Mouse (Mus musculus) liver, embryonic 15.5 days (tissue): ENCODE data around the gene Fbxo34. TPM values are rescaled to one million over a fixed set of nuclear protein-coding genes. Genes with fewer than 3 reads are reported as not detected.
"Not testable (repeated sequence)": the region's sequence is repeated elsewhere in the genome, so short reads cannot be mapped to it uniquely, and the experiment has no call there.

Experiments used
- ATAC-seq: fragments of 200-750 bp; cut with Nextera tagmentation; 2 replicates; pipeline ENCODE4 v1.8.0; 2017; ENCODE audit warnings: moderate number of reproducible peaks, mild to moderate bottlenecking, moderate library complexity; ENCODE audit not compliant: insufficient read depth
- H3K27ac ChIP-seq: fragments of 300-500 bp; sonication (generic); replicated peaks from 2 replicates; pipeline ENCODE4 v1.5.1; 2015; ENCODE audit warnings: mild to moderate bottlenecking, inconsistent platforms
- H3K27me3 ChIP-seq: fragments of 300-500 bp; sonication (generic); 2 replicates; pipeline ENCODE4 v1.6.1; 2015; ENCODE audit warnings: mild to moderate bottlenecking, inconsistent platforms
- H3K36me3 ChIP-seq: fragments of 300-500 bp; sonication (generic); replicated peaks from 2 replicates; pipeline ENCODE4 v1.6.1; 2015; ENCODE audit warnings: moderate library complexity, mild to moderate bottlenecking, inconsistent platforms
- H3K4me1 ChIP-seq: fragments of 300-500 bp; sonication (generic); replicated peaks from 2 replicates; pipeline ENCODE4 v1.6.1; 2015; ENCODE audit warnings: inconsistent platforms
- H3K4me2 ChIP-seq: fragments of 300-500 bp; sonication (generic); 2 replicates; pipeline ENCODE4 v1.6.1; 2015; ENCODE audit warnings: moderate library complexity, mild to moderate bottlenecking, inconsistent platforms
- H3K4me3 ChIP-seq: fragments of 300-500 bp; sonication (generic); replicated peaks from 2 replicates; pipeline ENCODE4 v1.5.1; 2015; ENCODE audit warnings: mild to moderate bottlenecking, inconsistent platforms
- H3K9ac ChIP-seq: fragments of 300-500 bp; sonication (generic); 2 replicates; pipeline ENCODE4 v1.6.1; 2015; ENCODE audit warnings: moderate library complexity, mild to moderate bottlenecking, inconsistent platforms
- H3K9me3 ChIP-seq: fragments of 300-500 bp; sonication (generic); replicated peaks from 2 replicates; pipeline ENCODE4 v1.6.1; 2016; ENCODE audit warnings: inconsistent platforms
- WGBS: fragments of 180-500 bp; shearing (Covaris S2); methylation state at CpG from one replicate; pipeline ENCODE4 v1.1.7; 2015; ENCODE audit warnings: mixed read lengths; ENCODE audit not compliant: insufficient replicate concordance; 5-methylcytosine and 5-hydroxymethylcytosine counted together
- polyA plus RNA-seq: library from polyadenylated mRNA; unstranded; fragments of >200 nt; fragmentation: Nextera tagmentation; extraction: Ambion mirVana; gene quantifications from 2 replicates; pipeline ENCODE4 v1.2.1, GENCODE M21; 2015

Fbxo34 gene
- 40.4 and 46.5 TPM in 2 replicates for polyA plus RNA-seq

DNA sequence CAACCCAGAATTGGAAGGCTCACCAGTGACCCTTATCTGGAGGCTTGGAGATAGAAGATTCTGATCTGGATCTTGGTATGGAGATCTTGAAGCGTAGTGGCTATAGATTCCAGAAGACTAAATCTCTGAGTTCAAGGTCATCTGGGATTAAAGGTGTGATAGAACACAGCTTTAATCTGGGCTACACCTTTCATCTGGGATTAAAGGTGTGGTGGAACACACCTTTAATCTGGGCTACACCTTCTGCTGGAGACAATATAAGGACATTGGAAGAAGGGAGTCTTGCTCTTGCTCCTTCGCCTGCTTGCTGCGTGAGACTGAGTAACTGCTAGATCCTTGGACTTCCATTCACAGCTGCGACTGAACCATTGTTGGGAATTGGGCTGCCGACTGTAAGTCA is at the start of gene Fbxo34:
Gene Fbxo34, plus strand, starts transcription at position 301 of the 400 bp plus-strand sequence.
- not testable (repeated sequence) for H3K36me3 ChIP-seq, H3K27ac ChIP-seq, H3K4me1 ChIP-seq, H3K4me2 ChIP-seq, H3K27me3 ChIP-seq, ATAC-seq, H3K9me3 ChIP-seq, H3K9ac ChIP-seq, H3K4me3 ChIP-seq
- 71% methylated on average over 3 of the region's 5 CpGs for WGBS

DNA sequence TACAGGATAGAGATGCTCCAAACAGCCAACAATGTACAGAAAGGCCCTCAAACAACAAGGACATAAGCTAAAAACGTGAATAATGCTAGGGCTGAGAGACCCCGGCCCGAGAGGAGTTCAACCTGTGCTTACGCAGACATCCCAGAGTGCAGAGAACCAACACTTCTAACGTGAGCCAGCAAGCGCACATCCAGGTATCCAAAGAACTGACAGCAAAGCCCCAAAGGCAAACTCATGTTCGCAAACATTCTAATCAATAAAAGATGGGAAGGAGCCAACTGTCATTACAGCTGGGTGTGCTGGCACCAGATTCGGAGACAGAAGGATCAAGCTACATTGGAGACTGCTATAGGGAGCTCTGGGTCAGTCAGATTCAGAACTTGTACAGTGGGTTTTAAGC is 47.5 kb upstream of the Fbxo34 start:
- no peak overlapping the region for H3K4me2 ChIP-seq
- peaks cover 100% of the 10 kb centered on the region for H3K36me3 ChIP-seq
- no peak overlapping the region for H3K4me3 ChIP-seq
- no peak for ATAC-seq
- 0 out of 2 replicates have a peak, but pooled peaks cover 5% of the 10 kb centered on the region for H3K4me1 ChIP-seq
- WGBS, result 80% methylated on average over 8 of the region's 8 CpGs
- no peaks in the 10 kb centered on the region for H3K9me3 ChIP-seq
- H3K27me3 ChIP-seq, result no peaks in the 10 kb centered on the region
- no peak overlapping the region for H3K27ac ChIP-seq
- H3K9ac ChIP-seq, result no peak overlapping the region

DNA sequence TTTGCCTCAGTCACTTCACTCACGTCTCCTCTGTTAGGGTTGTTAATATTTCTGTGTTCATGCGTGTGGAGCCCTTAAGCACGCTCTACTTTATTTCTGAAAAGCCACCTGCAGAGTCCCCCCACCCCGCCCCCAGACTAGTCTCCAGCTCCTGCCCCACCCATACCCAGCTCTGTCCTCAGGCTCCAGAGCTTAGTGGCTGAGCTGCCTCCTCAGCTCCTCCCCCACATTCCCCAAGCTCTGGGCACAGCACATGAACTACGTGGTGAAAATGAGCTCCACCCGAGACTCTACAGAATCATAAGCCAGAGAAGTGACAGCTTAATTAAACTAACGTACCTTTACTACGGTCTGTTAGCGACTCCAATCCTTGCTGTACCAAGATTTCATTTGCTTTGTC is 44.2 kb upstream of the Fbxo34 start:
- Histone ChIP-seq H3K36me3 (peaks cover 100% of the 10 kb centered on the region), H3K9me3 (no peaks in the 10 kb centered on the region), H3K27ac (no peak overlapping the region), H3K4me3 (no peak overlapping the region), H3K4me2 (no peak overlapping the region), H3K9ac (no peak overlapping the region), H3K4me1 (0 out of 2 replicates have a peak, but pooled peaks cover 5% of the 10 kb centered on the region), H3K27me3 (no peaks in the 10 kb centered on the region)
- no peak for ATAC-seq
- WGBS, result 82% methylated on average over 9 of the region's 9 CpGs

DNA sequence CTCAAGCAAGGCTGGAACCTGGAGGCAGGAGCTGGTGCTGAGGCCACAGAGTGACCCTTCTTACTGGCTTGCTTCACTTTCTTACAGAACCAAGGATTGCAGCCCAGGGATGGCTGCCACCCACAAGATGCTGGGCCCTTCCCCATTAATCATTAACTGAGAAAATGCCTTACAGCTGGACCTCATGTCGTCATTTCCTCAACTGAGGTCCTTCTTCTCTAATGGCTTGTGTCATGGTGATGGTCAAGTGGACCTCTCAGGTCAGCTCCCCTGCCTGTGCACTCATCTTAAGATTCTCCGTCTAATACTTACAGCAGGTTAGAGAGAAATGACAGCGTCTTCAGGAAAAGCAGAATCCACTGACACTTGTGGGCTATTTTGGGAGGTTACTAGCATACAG is 32.9 kb upstream of the Fbxo34 start:
- Histone ChIP-seq H3K9ac (peak overlapping the region; percentile 67), H3K36me3 (peaks cover 46% of the 10 kb centered on the region), H3K9me3 (no peaks in the 10 kb centered on the region), H3K4me3 (peak overlapping the region; percentile 70), H3K4me2 (peak overlapping the region; percentile 82), H3K4me1 (peaks cover 35% of the 10 kb centered on the region), H3K27me3 (no peaks in the 10 kb centered on the region), H3K27ac (peak overlapping the region; percentile 84)
- no peak for ATAC-seq
- WGBS, result 27% methylated on average over 3 of the region's 3 CpGs

DNA sequence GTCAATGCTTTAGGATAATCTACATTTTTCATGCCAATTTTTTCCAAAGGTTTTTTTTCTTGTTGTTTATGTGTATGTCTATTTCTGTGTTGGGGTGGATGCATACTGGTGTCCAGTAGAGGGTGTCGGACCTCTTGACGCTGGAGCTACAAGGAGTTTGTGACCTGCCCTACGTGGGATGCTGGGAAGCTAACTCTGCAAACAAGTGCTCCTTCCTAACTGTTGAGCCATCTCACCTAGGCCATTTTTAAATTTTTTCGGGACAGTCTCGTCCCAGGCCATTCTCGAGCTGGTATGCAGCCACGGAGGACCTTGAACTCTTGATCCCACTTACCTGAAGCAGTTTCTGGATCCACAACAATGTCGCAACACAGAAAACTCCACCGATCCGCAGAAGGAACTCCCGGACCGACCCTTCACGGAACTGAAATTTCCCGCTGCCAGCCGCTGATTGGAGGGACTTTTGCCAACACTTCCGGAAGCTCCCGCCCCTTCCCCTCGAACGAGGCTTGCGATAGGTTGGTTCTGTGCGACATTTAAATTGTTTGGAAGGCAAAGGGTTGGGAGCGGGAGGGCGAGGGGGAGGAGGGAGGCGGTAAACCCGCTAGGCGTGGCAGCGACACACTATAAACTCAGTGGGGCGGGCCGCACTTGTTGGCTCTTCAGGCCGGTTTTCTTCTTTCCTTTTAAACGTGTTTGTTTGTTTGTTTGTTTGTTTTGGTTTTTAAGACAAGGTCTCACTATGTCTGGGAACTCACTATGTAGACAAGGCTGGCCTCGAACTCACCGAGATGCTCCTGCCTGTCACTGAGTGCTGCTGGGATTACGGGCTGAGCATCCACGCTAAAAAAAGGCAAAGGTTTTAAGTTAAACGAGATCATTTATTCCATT is 32.2 kb upstream of the Fbxo34 start, which contains the start of gene Dlgap5:
Gene Dlgap5, minus strand, starts transcription at position 633 of the 891 bp plus-strand sequence.
- Histone ChIP-seq H3K4me1 (peaks cover 35% of the 10 kb centered on the region), H3K36me3 (peaks cover 39% of the 10 kb centered on the region), H3K4me3 (peak within 1 kb of the TSS; percentile 70), H3K9ac (peak within 1 kb of the TSS; percentile 67), H3K27me3 (no peaks in the 10 kb centered on the region), H3K9me3 (no peaks in the 10 kb centered on the region), H3K27ac (peak within 1 kb of the TSS; percentile 84), H3K4me2 (peak within 1 kb of the TSS; percentile 82)
- 2% methylated on average over 36 of the region's 36 CpGs for WGBS
- peak; percentile 99 for ATAC-seq

DNA sequence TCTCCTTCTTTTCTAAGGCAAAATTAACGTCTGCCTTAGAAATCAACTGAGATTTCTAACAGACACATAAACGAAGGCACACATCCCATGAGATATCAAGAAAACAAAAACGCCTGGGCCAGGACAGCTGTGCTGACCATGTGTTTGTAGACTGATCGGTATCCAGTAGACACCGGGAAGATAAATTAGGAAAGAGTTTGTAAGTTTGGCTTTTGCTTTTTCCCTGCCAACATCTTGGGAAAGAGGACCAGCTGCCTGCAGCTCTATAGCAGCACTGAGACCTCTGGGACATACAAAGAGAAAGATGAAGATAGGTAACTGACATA is 31.6 kb upstream of the Fbxo34 start:
- H3K4me1 ChIP-seq, result peaks cover 35% of the 10 kb centered on the region
- peak overlapping the region; percentile 67 for H3K9ac ChIP-seq
- H3K4me2 ChIP-seq, result peak overlapping the region; percentile 82
- peak overlapping the region; percentile 70 for H3K4me3 ChIP-seq
- H3K36me3 ChIP-seq, result peaks cover 33% of the 10 kb centered on the region
- no peak for ATAC-seq
- 32% methylated on average over 5 of the region's 5 CpGs for WGBS
- H3K27ac ChIP-seq, result peak overlapping the region; percentile 84
- H3K27me3 ChIP-seq, result no peaks in the 10 kb centered on the region
- H3K9me3 ChIP-seq, result no peaks in the 10 kb centered on the region

DNA sequence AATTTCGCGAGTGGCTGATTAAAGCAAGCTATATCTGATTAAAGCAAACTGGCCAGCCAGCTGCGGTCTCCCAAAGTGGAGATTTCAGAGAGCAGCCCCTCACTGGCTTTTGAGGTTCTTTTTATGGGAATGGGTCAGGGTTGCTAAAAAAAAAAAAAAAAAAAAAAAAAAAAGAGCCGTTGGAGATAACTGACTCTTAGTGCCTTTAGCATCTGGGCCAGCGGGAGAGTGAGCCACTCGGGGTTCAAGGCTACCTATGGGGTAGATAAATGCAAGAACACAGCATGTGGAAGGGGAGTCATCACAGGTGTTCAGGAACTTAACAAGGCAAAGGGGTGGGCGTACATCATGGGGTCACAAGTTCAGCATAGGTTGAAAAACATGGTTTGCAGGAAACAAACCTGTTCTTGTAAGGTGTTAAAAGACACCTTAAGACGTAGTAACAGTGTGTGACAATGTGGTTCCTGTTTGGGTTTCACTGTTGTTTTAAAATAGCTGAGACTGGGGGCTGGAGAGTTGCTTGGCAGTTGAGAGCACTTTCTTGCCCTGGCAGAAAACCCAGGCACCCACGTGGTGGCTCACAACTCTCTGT is 31.1 kb upstream of the Fbxo34 start:
- Histone ChIP-seq H3K9me3 (no peaks in the 10 kb centered on the region), H3K27me3 (no peaks in the 10 kb centered on the region), H3K4me3 (peak overlapping the region; percentile 70), H3K4me1 (peaks cover 35% of the 10 kb centered on the region), H3K27ac (peak overlapping the region; percentile 84), H3K36me3 (peaks cover 28% of the 10 kb centered on the region), H3K9ac (peak overlapping the region; percentile 67; the same call in 1 of the 2 replicates), H3K4me2 (peak overlapping the region; percentile 82)
- ATAC-seq, result no peak
- 67% methylated on average over 9 of the region's 9 CpGs for WGBS

DNA sequence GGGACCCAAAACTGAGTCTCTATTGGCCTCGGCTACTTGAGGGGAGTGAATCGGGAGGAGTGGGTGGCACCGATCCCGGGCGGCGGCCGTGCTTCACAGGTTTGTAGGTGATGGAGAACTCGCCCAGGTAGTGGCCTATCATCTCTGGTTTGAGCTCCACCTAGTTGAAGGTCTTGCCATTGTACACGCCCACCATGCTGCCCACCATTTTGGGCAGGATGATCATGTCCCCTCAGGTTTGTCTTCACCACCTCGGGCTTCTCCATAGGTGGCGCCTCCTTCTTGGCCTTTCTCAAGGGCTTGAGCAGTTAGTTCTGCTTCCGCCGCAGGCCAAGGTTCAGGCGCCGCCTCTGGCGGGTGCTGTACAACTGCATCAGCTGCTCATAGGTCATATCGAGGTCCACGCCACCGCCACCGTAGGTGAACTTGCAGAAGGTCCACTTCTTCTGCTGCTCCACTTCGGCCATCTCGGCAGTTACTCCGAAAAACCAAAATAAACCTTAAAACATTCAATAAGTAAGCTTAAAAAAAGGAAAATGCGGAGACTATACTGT is 30.4 kb upstream of the Fbxo34 start:
- Histone ChIP-seq H3K9me3 (no peaks in the 10 kb centered on the region), H3K4me2 (no peak overlapping the region), H3K36me3 (peaks cover 22% of the 10 kb centered on the region), H3K4me1 (peaks cover 35% of the 10 kb centered on the region), H3K4me3 (no peak overlapping the region), H3K9ac (no peak overlapping the region), H3K27me3 (no peaks in the 10 kb centered on the region), H3K27ac (0 out of 2 replicates have a peak overlapping the region, but pooled peaks have one; percentile 84)
- 85% methylated on average over 24 of the region's 24 CpGs for WGBS
- ATAC-seq, result no peak

DNA sequence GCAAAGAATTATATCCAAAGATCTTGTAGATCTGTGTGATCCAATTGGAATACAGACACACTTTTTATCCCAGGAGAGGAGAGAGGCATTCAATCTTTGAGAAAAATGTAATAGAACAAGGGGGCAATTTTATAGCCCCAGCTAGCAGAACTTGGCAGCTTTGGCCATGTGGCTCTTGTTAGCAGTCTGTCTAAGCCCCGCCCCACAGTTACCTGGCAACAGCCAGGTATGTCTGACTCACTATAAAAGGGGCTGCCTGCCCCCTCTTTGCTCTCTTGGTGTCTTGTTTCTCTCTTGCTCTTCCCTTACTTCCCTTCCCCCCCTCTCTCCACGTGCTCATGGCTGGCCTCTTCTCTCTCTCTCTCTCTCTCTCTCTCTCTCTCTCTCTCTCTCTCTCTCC is 28.6 kb upstream of the Fbxo34 start:
- no peak overlapping the region for H3K27ac ChIP-seq
- no peak overlapping the region for H3K4me3 ChIP-seq
- no peaks in the 10 kb centered on the region for H3K9me3 ChIP-seq
- no peaks in the 10 kb centered on the region for H3K27me3 ChIP-seq
- no peak overlapping the region for H3K4me2 ChIP-seq
- H3K4me1 ChIP-seq, result peaks cover 23% of the 10 kb centered on the region
- 32% methylated on average over 2 of the region's 2 CpGs for WGBS
- no peak overlapping the region for H3K9ac ChIP-seq
- peaks cover 3% of the 10 kb centered on the region; the same call in 1 of the 2 replicates for H3K36me3 ChIP-seq
- no peak for ATAC-seq

DNA sequence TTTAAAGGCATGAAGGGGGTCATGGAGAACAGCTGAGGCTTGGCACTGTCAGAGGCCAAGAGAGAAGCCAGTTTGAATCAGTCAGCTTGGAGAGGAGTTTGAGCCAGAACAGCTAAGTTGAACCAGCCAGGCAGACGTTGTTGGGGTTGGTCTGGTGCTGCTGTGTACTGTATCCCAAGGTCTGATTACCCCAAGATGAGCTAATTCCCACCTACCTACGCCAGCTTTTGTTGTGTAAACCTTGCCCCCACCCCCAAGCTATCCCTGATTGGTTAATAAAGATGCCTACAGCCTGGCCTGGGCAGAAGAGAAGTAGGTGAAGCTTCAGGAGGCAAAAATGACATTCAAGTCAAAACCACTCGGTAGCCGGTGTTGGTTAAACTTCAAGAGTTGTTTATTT is 27.8 kb upstream of the Fbxo34 start:
- H3K27ac ChIP-seq, result no peak overlapping the region
- 61% methylated on average over 4 of the region's 4 CpGs for WGBS
- no peak for ATAC-seq
- no peaks in the 10 kb centered on the region for H3K9me3 ChIP-seq
- no peak overlapping the region for H3K4me3 ChIP-seq
- H3K27me3 ChIP-seq, result no peaks in the 10 kb centered on the region
- no peaks in the 10 kb centered on the region for H3K36me3 ChIP-seq
- peaks cover 14% of the 10 kb centered on the region for H3K4me1 ChIP-seq
- no peak overlapping the region for H3K9ac ChIP-seq
- no peak overlapping the region for H3K4me2 ChIP-seq

DNA sequence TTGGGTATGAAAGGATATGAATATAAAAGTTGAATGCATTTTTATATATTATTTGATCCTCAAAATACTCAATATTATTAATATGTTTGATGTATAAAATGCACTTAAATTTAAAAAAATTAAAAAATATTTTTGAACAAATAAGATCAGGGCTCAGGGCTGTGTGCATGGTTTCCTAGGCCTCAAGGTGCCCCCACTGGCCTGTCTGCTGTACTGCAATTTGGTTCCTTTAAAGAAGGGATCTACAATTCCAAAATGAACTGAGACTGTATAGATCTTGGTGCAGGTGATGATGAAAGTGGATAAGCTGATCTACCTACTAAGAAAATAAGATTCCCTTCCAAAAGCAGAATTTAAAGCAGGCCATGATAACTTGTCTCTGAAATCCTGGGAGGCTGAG is 17.2 kb upstream of the Fbxo34 start:
- Histone ChIP-seq H3K4me3 (no peak overlapping the region), H3K4me1 (no peaks in the 10 kb centered on the region), H3K4me2 (no peak overlapping the region), H3K9ac (no peak overlapping the region), H3K9me3 (no peaks in the 10 kb centered on the region), H3K27me3 (no peaks in the 10 kb centered on the region), H3K36me3 (no peaks in the 10 kb centered on the region), H3K27ac (no peak overlapping the region)
- ATAC-seq, result no peak
